Mouse (Mus musculus) lung, postnatal 0 days (tissue): ENCODE results near the gene Mlx.

Experiments used
- CTCF ChIP-seq: IDR thresholded peaks from 2 replicates; pipeline ENCODE4 v1.5.1; 2016; ENCODE audit warnings: antibody characterized with exemption, mild to moderate bottlenecking
- EP300 ChIP-seq: IDR thresholded peaks from 2 replicates; pipeline ENCODE4 v1.6.1; 2016; ENCODE audit warnings: antibody characterized with exemption, mild to moderate bottlenecking, control low read depth

DNA sequence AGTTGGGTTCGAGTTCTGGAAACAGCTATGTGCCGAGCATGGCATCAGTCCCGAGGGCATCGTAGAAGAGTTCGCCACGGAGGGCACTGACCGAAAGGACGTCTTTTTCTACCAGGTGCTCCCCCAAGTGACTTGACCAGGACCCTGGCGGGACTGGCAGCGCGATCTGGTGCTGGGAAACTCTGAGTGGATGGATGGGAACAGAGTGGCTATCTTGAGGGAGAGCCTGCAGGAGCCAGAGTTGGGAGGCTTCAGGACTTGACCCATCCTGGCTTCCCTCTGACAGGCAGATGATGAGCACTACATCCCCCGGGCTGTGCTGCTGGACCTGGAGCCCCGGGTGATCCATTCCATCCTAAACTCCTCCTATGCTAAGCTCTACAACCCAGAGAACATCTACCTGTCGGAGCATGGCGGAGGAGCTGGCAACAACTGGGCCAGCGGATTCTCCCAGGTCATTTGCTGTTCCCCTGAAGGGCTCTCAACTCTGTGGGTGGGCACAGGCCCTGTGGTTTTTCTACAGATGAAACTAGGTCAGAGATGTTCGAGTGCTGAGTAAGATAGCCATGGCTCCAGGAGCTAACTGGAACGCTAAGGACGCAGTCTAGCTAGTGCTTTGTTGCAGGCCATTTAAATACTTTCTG lies 33.6 kb downstream of the Mlx start:
- no peak for TF ChIP-seq CTCF
- no peak for TF ChIP-seq EP300
